Mouse (Mus musculus) frontal cortex, adult 2 months (tissue): ENCODE results near the gene Elavl2. TPM values are rescaled to one million over a fixed set of nuclear protein-coding genes. Genes with fewer than 3 reads are reported as not detected.

Experiments used
- DNase-seq, 2 experiments: peaks; one replicate each; pipeline ENCODE4 v3.0.0; 2022; ENCODE audit warnings: low spot score in 1 of 2; ENCODE audit errors: extremely low spot score in 1 of 2
- polyA plus RNA-seq: library from polyadenylated mRNA; depleted of rRNA; stranded (reverse); fragments of >200 nt; gene quantifications from 2 replicates; pipeline ENCODE4 v1.2.3, GENCODE M21; 2012; rRNA removed

Gene Elavl2
- polyA plus RNA-seq = 25.8 and 29.3 TPM in 2 replicates

- no peak for DNase-seq
These were observed at the start of gene Elavl2 for GRCm38 (mm10) chr4:91400423-91400822. Gene Elavl2, minus strand, starts transcription at chr4:91400785.

DNA sequence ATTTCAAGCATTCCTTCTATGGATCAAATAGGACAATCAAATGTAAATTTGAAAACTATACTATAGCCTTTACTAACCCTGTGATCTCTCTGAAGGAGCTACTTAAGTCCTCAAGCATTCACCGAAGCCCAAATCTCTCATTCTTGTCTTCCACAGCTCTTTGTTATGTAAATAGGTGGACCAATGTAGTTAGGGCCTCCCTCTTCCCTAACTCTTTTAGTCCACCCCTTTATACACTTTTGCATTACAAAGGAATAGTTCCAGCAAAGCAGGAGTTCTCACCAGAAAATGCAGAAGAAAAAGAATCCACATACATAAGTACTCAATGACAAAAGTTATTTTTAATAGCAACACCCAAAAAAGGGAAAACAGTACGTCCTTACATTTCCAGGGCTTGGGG, 47.3 kb upstream of the Elavl2 start:
- no peak for DNase-seq

- no peak for DNase-seq
These were observed 15.0 kb upstream of the Elavl2 start for GRCm38 (mm10) chr4:91415582-91415981.

GRCm38 (mm10) chr4:91405047-91405446, 4.5 kb upstream of the Elavl2 start:
- no peak for DNase-seq

GRCm38 (mm10) chr4:91399510-91400196, 932 bp downstream of the Elavl2 start:
- DNase-seq = no peak

DNA sequence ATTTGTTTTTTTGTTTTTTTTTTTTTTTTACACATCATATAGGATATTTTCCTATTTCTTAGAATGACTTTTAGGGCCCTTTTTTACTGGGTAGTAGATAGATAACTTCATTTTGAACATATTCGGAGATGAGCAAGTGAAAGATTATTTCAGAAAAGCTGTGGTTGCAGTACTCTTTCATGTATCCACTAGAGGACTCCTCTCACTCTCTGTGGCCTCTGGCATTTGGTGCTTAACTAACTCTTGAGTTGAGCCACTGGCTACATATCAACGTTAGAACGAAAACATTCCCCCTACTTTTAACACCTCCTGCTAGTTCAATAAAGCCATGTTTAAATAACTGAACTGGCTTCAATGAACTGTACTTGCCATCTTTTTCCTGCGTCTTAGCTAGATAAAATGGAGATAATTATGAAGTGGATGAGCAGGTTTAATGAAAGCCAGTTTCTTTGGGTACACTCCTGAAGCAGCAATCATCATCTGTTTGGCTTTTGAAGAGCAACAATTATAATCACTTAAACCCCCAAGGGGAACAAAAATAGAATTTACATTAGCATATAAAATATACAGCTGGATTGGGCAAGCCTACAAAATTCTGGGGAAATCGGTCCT, 8.5 kb downstream of the Elavl2 start:
- DNase-seq = no peak

DNA sequence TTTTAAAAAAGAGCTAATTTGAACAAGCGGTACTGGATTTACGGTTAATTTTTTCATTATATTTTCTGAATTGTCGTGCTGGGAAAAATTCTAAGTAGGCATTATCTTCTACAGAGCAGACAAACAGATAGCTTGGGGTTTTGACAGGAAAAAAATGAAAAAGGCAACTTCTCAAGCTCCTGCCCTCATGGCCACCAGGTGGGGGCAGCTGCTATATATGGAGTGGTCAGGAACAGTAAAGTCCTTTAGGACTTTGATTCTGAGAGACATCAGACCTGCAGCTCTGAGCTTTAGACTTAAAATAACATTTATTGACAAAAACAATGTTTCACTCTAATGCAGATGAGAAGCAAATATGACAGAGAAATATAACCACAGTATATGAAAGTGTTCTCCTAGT, 12.9 kb downstream of the Elavl2 start:
- DNase-seq = no peak

DNA sequence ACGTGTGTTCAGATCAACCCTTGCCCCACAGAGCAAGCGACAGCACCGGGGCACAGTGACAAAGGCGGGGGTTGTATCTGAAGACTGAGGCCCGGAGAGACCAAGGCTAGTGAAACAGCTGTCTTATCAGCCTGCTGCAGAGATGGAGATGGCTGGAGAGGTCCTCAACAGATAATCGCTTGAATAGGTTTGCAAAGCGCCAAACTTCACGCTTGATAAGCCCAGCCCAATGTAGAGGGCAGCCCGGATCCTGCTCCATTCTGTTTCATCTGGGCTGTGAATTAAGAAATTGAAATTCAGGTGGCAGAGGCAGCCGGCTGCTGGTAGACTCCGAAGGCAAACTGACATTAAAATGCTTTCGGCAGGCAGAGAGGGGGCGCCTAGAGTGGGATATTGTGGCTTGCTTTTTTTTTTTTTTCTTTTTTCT, 19.4 kb downstream of the Elavl2 start:
- DNase-seq = no peak

- DNase-seq = no peak
These were observed 20.1 kb downstream of the Elavl2 start for GRCm38 (mm10) chr4:91380341-91381117.

- no peak for DNase-seq
These were observed 21.0 kb downstream of the Elavl2 start for GRCm38 (mm10) chr4:91379559-91379958.

DNA sequence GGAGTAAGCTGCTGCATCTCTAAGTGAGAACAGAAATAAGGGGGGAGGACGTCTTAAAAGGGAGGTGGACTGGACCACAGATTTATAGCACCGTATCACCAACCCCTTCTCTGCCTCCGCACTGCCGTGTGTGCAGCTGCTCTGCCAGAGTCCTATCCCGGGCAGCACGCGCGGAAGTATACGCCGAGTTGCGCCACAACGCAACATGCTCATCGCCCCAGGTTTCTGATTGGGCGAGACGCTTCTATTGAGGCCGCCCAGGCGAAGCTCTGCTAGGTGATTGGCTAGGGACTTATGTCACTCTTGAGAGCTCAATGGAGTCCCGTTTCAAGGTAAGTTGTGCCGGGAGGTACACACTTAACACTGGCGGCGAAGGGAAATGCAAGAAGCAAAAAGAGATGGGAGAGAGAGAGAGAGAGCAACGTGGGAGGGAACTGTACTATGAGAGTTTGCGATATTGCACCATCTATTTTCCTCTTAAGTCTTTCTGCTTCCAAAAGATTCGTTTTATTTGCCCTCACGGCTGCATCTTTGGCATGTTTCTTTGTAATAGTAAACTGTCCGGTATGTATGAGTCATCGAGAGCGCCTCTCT, 24.2 kb downstream of the Elavl2 start:
- DNase-seq = peak; percentile 98

DNA sequence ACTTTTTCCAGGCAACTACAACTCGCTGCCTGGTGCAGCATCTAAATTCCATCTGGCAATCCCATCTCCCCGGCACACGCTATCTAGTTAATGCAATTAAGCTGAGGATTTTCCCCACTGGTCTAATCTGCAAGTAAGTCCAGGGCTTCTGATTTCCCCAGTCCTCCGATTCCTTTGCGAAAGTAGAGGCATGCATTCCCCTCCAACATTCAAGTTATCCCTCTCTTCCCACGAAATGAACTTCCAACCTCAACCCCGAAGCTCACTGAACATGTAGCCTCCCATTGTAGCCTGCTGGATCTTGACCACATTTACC, 25.3 kb downstream of the Elavl2 start:
- no peak for DNase-seq

DNA sequence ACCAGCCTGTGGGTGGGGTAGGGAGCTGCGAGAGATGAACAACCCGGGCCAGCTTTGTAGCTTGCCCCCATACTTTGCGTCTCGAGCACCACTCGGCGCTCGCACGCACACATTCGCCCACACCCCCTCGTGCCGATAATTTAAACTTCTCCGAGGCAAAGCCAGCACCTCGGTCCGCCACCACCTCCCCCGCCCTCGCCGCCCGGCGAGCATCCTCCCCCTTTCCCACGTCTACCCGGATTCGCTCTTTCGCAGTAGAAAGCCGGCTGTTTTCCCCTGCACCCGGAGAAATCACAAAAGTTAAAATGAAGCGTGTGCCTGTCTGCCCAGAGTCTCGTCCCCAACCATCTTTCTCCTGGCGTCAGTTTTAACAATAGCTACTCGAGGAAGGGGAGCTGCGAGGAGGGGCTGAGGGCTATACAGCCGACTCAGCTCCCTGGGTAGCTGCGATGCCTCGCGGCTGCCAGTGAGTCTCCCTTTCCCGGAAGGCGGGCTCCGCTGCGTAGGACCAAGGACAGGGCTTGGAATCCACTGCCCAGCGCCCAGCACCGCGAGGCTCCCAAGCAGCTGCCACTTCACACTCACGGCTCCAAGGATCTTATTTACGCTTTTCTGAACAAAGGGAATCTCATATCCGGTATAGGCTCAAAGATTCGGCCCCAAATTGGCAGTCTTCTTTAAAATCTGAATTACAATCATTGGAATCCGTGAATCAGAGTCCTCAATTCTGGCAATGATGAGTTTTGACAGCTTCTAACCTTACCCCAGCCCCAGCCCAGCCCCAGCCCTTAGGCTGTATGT, 25.8 kb downstream of the Elavl2 start:
- no peak for DNase-seq

GRCm38 (mm10) chr4:91372844-91373243, 27.7 kb downstream of the Elavl2 start:
- DNase-seq = no peak

DNA sequence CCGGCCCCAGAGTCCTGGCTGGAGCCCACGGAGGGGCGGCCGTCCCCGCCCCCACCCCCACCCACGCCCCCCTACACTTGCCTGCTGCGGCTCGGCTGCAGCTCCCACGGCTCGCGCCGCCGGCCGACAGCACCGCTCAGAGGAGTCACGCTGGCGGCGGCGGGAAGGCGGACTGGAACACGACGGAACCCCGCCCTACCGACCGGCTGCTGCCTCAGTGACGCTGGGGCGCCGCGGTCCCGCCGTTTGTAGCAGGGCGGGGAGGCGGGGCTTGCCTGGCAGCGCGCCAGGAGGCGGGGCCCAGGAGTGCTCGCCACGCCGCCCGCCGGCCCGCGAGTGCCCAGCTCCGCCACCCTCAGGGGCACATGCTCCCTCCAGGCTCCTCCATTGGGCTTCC, 28.8 kb downstream of the Elavl2 start:
- peak in 1 of 2 experiments; percentile 83 for DNase-seq

DNA sequence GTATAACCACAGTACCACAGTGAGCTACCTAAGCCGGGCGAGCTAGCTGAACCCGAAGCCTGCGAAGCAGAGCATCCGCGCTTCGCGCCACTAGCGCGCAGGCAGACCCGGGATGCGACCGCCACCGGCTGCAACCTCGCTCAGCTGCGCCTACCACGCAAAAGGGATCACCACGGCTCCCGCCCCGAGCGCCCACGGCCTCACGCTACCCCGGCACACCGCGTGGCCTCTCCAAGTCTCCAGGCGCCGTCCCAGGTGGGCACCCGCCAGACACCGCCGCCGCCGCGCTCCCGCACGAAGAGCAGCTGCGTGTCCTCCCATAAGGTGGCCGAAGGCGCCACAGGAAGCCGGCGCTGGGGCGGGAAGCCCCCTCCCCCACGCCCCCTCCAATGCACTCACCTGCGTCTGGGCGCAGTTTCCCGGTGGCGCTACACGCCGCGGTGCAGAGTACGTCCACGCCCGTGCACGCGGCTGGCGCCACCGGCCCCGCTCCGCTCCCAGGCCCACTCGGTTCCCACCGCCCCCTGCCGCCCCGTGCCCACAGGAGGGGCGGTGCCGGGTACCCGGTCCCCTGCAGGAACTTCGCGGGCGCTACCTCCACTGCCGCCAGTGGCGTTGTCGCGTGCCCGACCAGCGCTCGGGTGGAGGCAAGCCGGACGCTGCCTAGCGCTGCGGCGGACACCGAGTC, 29.3 kb downstream of the Elavl2 start:
- peak in 1 of 2 experiments; percentile 59 for DNase-seq

- no peak for DNase-seq
These were observed 35.3 kb downstream of the Elavl2 start for GRCm38 (mm10) chr4:91365276-91365675.

DNA sequence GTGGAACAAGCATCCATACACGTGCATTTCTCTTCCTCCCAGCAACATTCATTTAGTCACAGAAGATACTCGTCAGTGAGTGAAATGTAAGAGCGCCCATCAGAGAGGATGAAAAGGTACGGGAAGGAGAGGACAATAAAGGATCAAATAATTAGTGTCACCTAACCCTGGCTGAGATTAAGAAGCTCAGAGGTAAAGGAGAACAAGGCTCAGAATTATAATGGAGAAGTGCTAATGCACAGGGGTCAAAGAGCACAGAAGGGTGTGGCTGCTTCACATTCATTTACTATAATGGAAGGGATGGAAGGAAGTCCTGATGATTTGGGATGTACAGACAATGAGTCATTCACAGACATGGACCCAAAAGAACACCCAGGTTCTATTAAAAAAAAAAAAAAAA, 36.6 kb downstream of the Elavl2 start:
- no peak for DNase-seq

GRCm38 (mm10) chr4:91362520-91362919, 38.1 kb downstream of the Elavl2 start:
- DNase-seq = no peak

- DNase-seq = no peak
These were observed 47.4 kb downstream of the Elavl2 start for GRCm38 (mm10) chr4:91353138-91353537.
